Comparison of ENCODE assay signal across 8 mouse cellular contexts in genomic region chr4:118620967-118621320, GRCm38 (mm10). TPM values are rescaled to one million over a fixed set of nuclear protein-coding genes. Genes with fewer than 3 reads are reported as not detected.
DNase-seq lines count a peak whose midpoint lies in the region; ATAC-seq lines count a peak whose summit lies in the region.

No protein-coding gene starts in this region.

- H3K4me1 ChIP-seq in kidney, embryonic 16.5 days (ENCODE audit: insufficient read depth, low read length): peaks cover 8% of the 10 kb centered on the region
- peaks cover 5% of the 10 kb centered on the region for H3K4me1 ChIP-seq in brown adipose tissue, adult 24 weeks (ENCODE audit: control insufficient read depth, insufficient read depth, insufficient read length, low read length)
- H3K4me1 ChIP-seq in hindbrain, embryonic 14.5 days (replicated peaks; ENCODE audit: control insufficient read depth, insufficient read depth, low read length): peaks cover 11% of the 10 kb centered on the region
- H3K4me1 ChIP-seq in midbrain, embryonic 13.5 days (replicated peaks): peaks cover 12% of the 10 kb centered on the region

- peak overlapping the region; percentile 77 for H3K9ac ChIP-seq in kidney, embryonic 16.5 days (replicated peaks; ENCODE audit: low read length)
- H3K9ac ChIP-seq in hindbrain, embryonic 14.5 days: peak overlapping the region; percentile 69
- peak overlapping the region; percentile 75 for H3K9ac ChIP-seq in midbrain, embryonic 13.5 days (replicated peaks)

- H3K9me3 ChIP-seq in kidney, embryonic 16.5 days (ENCODE audit: low read length): peaks cover 8% of the 10 kb centered on the region; the same call in 1 of the 2 replicates
- H3K9me3 ChIP-seq in hindbrain, embryonic 14.5 days (ENCODE audit: control insufficient read depth, low read length): peaks cover 11% of the 10 kb centered on the region
- 0 out of 2 replicates have a peak, but pooled peaks cover 4% of the 10 kb centered on the region for H3K9me3 ChIP-seq in midbrain, embryonic 13.5 days

- H3K36me3 ChIP-seq in kidney, embryonic 16.5 days (ENCODE audit: insufficient read depth, low read length): peaks cover 25% of the 10 kb centered on the region
- H3K36me3 ChIP-seq in hindbrain, embryonic 14.5 days (replicated peaks; ENCODE audit: control insufficient read depth, insufficient read depth): peaks cover 33% of the 10 kb centered on the region
- H3K36me3 ChIP-seq in midbrain, embryonic 13.5 days: peaks cover 34% of the 10 kb centered on the region

- peak overlapping the region; percentile 61 for H3K4me2 ChIP-seq in kidney, embryonic 16.5 days (replicated peaks; ENCODE audit: low read depth, low read length)
- peak overlapping the region; percentile 77 for H3K4me2 ChIP-seq in hindbrain, embryonic 14.5 days (replicated peaks)
- peak overlapping the region; percentile 99 for H3K4me2 ChIP-seq in midbrain, embryonic 13.5 days (replicated peaks)

- no peaks in the 10 kb centered on the region for H3K27me3 ChIP-seq in kidney, embryonic 16.5 days (ENCODE audit: insufficient read depth, low read length)
- no peaks in the 10 kb centered on the region for H3K27me3 ChIP-seq in hindbrain, embryonic 14.5 days (ENCODE audit: control insufficient read depth, insufficient read depth, low read length)
- H3K27me3 ChIP-seq in midbrain, embryonic 13.5 days: no peaks in the 10 kb centered on the region

- H3K4me3 ChIP-seq in kidney, embryonic 16.5 days (ENCODE audit: low read length): peak overlapping the region; percentile 76
- H3K4me3 ChIP-seq in brown adipose tissue, adult 24 weeks (ENCODE audit: insufficient read depth, low read depth, low read length): peak overlapping the region; percentile 87
- H3K4me3 ChIP-seq in hindbrain, embryonic 14.5 days (replicated peaks; ENCODE audit: low read length): peak overlapping the region; percentile 83
- peak overlapping the region; percentile 86 for H3K4me3 ChIP-seq in midbrain, embryonic 13.5 days (replicated peaks)

- ATAC-seq in kidney, embryonic 16.5 days (ENCODE audit: low FRiP score, low TSS enrichment): peak; percentile 57
- no peak; the same call in none of the 2 replicates for ATAC-seq in hindbrain, embryonic 14.5 days (ENCODE audit: low FRiP score)
- ATAC-seq in midbrain, embryonic 13.5 days: no peak

- DNase-seq in kidney, adult 9 months: no peak
- peak; percentile 27 for DNase-seq in hindbrain, embryonic 14.5 days (ENCODE audit: low spot score)
- DNase-seq in cerebellum, postnatal 14 days: no peak
- DNase-seq in gastrocnemius, postnatal 4 days (ENCODE audit: low spot score in 2 of 2): no peak
- no peak for DNase-seq in adipocyte (ENCODE audit: low spot score)

- no peak overlapping the region for H3K27ac ChIP-seq in kidney, embryonic 16.5 days (ENCODE audit: low read length)
- H3K27ac ChIP-seq in brown adipose tissue, adult 24 weeks (replicated peaks; ENCODE audit: low read depth, low read length): no peak overlapping the region
- H3K27ac ChIP-seq in hindbrain, embryonic 14.5 days: no peak overlapping the region; the same call in 1 of the 2 replicates
- no peak overlapping the region for H3K27ac ChIP-seq in midbrain, embryonic 13.5 days

- WGBS in kidney, embryonic 16.5 days: under 1% methylated on average over 23 of the region's 23 CpGs
- WGBS in hindbrain, embryonic 14.5 days: 0% methylated on average over 23 of the region's 23 CpGs
- WGBS in midbrain, embryonic 13.5 days: under 1% methylated on average over 23 of the region's 23 CpGs

RNA-seq across cellular contexts. Expression of gene Ebna1bp2, which starts 0.3 kb away (rescaled TPM):
- polyA plus RNA-seq in kidney, embryonic 16.5 days (2015; fragmentation: Nextera tagmentation; extraction: Ambion mirVana): 133 and 137 TPM in 2 replicates
- polyA plus RNA-seq in brown adipose tissue, adult 24 weeks (2012; ENCODE audit: insufficient read depth, insufficient read length, missing spikeins): 45.1 and 47.8 TPM in 2 replicates
- 102 TPM in 2 replicates for polyA plus RNA-seq in hindbrain, embryonic 14.5 days (2014; fragmentation: Nextera tagmentation; extraction: Ambion mirVana)
- polyA plus RNA-seq in midbrain, embryonic 13.5 days (2015; fragmentation: Nextera tagmentation; extraction: Ambion mirVana): 121 and 128 TPM in 2 replicates
- 10 to 100 TPM; 55.1 to 56.9 TPM for total RNA-seq in gastrocnemius, postnatal 4 days (2021)

RNA-seq across cellular contexts. Expression of gene Cfap57, which starts 0.4 kb away (rescaled TPM):
- polyA plus RNA-seq in kidney, embryonic 16.5 days (2015; fragmentation: Nextera tagmentation; extraction: Ambion mirVana): 0.10 and 0.19 TPM in 2 replicates
- not detected in 2 replicates for polyA plus RNA-seq in brown adipose tissue, adult 24 weeks (2012; ENCODE audit: insufficient read depth, insufficient read length, missing spikeins)
- polyA plus RNA-seq in hindbrain, embryonic 14.5 days (2014; fragmentation: Nextera tagmentation; extraction: Ambion mirVana): 1.7 and 3.1 TPM in 2 replicates
- 1.5 and 1.6 TPM in 2 replicates for polyA plus RNA-seq in midbrain, embryonic 13.5 days (2015; fragmentation: Nextera tagmentation; extraction: Ambion mirVana)
- total RNA-seq in gastrocnemius, postnatal 4 days (2021): not detected

RNA-seq across cellular contexts. Expression of gene Olfr62, which starts 37.8 kb away (rescaled TPM):
- polyA plus RNA-seq in kidney, embryonic 16.5 days (2015; fragmentation: Nextera tagmentation; extraction: Ambion mirVana): not detected in 2 replicates
- not detected in 2 replicates for polyA plus RNA-seq in brown adipose tissue, adult 24 weeks (2012; ENCODE audit: insufficient read depth, insufficient read length, missing spikeins)
- not detected in 2 replicates for polyA plus RNA-seq in hindbrain, embryonic 14.5 days (2014; fragmentation: Nextera tagmentation; extraction: Ambion mirVana)
- polyA plus RNA-seq in midbrain, embryonic 13.5 days (2015; fragmentation: Nextera tagmentation; extraction: Ambion mirVana): not detected in 2 replicates
- total RNA-seq in gastrocnemius, postnatal 4 days (2021): not detected
